Mouse (Mus musculus): ENCODE data around the gene Slc22a23. TPM values are rescaled to one million over a fixed set of nuclear protein-coding genes. Genes with fewer than 3 reads are reported as not detected.

The Slc22a23 gene
- polyA plus RNA-seq, 1 experiment from 2014 or later: 14.9 TPM

- H3K27me3 ChIP-seq (replicated peaks; ENCODE audit: control insufficient read depth, insufficient read depth, low read length): no peaks in the 10 kb centered on the region
- WGBS: 75% methylated on average over 4 of the region's 4 CpGs
- no peaks in the 10 kb centered on the region for H3K9me3 ChIP-seq (ENCODE audit: control insufficient read depth, low read length)
- ATAC-seq: no peak
- no peak overlapping the region for H3K27ac ChIP-seq (ENCODE audit: low read depth, low read length)
- no peaks in the 10 kb centered on the region for H3K36me3 ChIP-seq (ENCODE audit: control insufficient read depth, insufficient read depth, low read length)
- H3K4me2 ChIP-seq (ENCODE audit: low read length): no peak overlapping the region
- H3K9ac ChIP-seq (ENCODE audit: low read depth, low read length): no peak overlapping the region
- no peak overlapping the region for H3K4me3 ChIP-seq (ENCODE audit: low read length)
- peaks cover 21% of the 10 kb centered on the region for H3K4me1 ChIP-seq (ENCODE audit: control insufficient read depth, insufficient read depth, low read depth, low read length)
These were observed 1.8 kb upstream of the Slc22a23 start for GRCm38 (mm10) chr13:34346748-34347147.

GRCm38 (mm10) chr13:34346238-34346637, 1.3 kb upstream of the Slc22a23 start:
- no peak for ATAC-seq
- WGBS: 39% methylated on average over 7 of the region's 7 CpGs
- H3K9ac ChIP-seq (ENCODE audit: low read depth, low read length): no peak overlapping the region
- H3K4me2 ChIP-seq (ENCODE audit: low read length): peak overlapping the region; percentile 92
- no peaks in the 10 kb centered on the region for H3K9me3 ChIP-seq (ENCODE audit: control insufficient read depth, low read length)
- peaks cover 26% of the 10 kb centered on the region for H3K4me1 ChIP-seq (ENCODE audit: control insufficient read depth, insufficient read depth, low read depth, low read length)
- no peak overlapping the region for H3K27ac ChIP-seq (ENCODE audit: low read depth, low read length)
- H3K36me3 ChIP-seq (ENCODE audit: control insufficient read depth, insufficient read depth, low read length): no peaks in the 10 kb centered on the region
- H3K27me3 ChIP-seq (replicated peaks; ENCODE audit: control insufficient read depth, insufficient read depth, low read length): no peaks in the 10 kb centered on the region
- no peak overlapping the region; the same call in 1 of the 2 replicates for H3K4me3 ChIP-seq (ENCODE audit: low read length)

GRCm38 (mm10) chr13:34344376-34345127, 430 bp downstream of the Slc22a23 start:
- H3K9ac ChIP-seq (ENCODE audit: low read depth, low read length): peak overlapping the region; percentile 94
- peak overlapping the region; percentile 93 for H3K4me3 ChIP-seq (ENCODE audit: low read length)
- ATAC-seq: peak; percentile 62
- no peaks in the 10 kb centered on the region for H3K27me3 ChIP-seq (replicated peaks; ENCODE audit: control insufficient read depth, insufficient read depth, low read length)
- H3K4me2 ChIP-seq (ENCODE audit: low read length): peak overlapping the region; percentile 92
- H3K4me1 ChIP-seq (ENCODE audit: control insufficient read depth, insufficient read depth, low read depth, low read length): peaks cover 31% of the 10 kb centered on the region
- WGBS: under 1% methylated on average over 73 of the region's 101 CpGs
- H3K36me3 ChIP-seq (ENCODE audit: control insufficient read depth, insufficient read depth, low read length): no peaks in the 10 kb centered on the region
- H3K9me3 ChIP-seq (ENCODE audit: control insufficient read depth, low read length): no peaks in the 10 kb centered on the region
- peak overlapping the region; percentile 89 for H3K27ac ChIP-seq (ENCODE audit: low read depth, low read length)

GRCm38 (mm10) chr13:34343719-34344375, 1.1 kb downstream of the Slc22a23 start:
- peak overlapping the region; percentile 92 for H3K4me2 ChIP-seq (ENCODE audit: low read length)
- H3K36me3 ChIP-seq (ENCODE audit: control insufficient read depth, insufficient read depth, low read length): no peaks in the 10 kb centered on the region
- H3K4me3 ChIP-seq (ENCODE audit: low read length): peak overlapping the region; percentile 93
- H3K9me3 ChIP-seq (ENCODE audit: control insufficient read depth, low read length): no peaks in the 10 kb centered on the region
- H3K27ac ChIP-seq (ENCODE audit: low read depth, low read length): peak overlapping the region; percentile 89
- WGBS: under 1% methylated on average over 31 of the region's 31 CpGs
- peak; percentile 26 for ATAC-seq
- H3K9ac ChIP-seq (ENCODE audit: low read depth, low read length): peak overlapping the region; percentile 94
- H3K27me3 ChIP-seq (replicated peaks; ENCODE audit: control insufficient read depth, insufficient read depth, low read length): no peaks in the 10 kb centered on the region
- peaks cover 31% of the 10 kb centered on the region for H3K4me1 ChIP-seq (ENCODE audit: control insufficient read depth, insufficient read depth, low read depth, low read length)

- peak overlapping the region; percentile 93 for H3K4me3 ChIP-seq (ENCODE audit: low read length)
- ATAC-seq: no peak
- WGBS: 20% methylated on average over 6 of the region's 6 CpGs
- H3K4me2 ChIP-seq (ENCODE audit: low read length): peak overlapping the region; percentile 92
- H3K4me1 ChIP-seq (ENCODE audit: control insufficient read depth, insufficient read depth, low read depth, low read length): peaks cover 31% of the 10 kb centered on the region
- H3K9me3 ChIP-seq (ENCODE audit: control insufficient read depth, low read length): no peaks in the 10 kb centered on the region
- H3K27ac ChIP-seq (ENCODE audit: low read depth, low read length): no peak overlapping the region
- H3K9ac ChIP-seq (ENCODE audit: low read depth, low read length): peak overlapping the region; percentile 45
- no peaks in the 10 kb centered on the region for H3K36me3 ChIP-seq (ENCODE audit: control insufficient read depth, insufficient read depth, low read length)
- H3K27me3 ChIP-seq (replicated peaks; ENCODE audit: control insufficient read depth, insufficient read depth, low read length): no peaks in the 10 kb centered on the region
These were observed 2.6 kb downstream of the Slc22a23 start for GRCm38 (mm10) chr13:34342286-34342890.

- 96% methylated on average over 1 of the region's 1 CpGs for WGBS
- H3K4me2 ChIP-seq (ENCODE audit: low read length): no peak overlapping the region
- H3K27me3 ChIP-seq (replicated peaks; ENCODE audit: control insufficient read depth, insufficient read depth, low read length): no peaks in the 10 kb centered on the region
- no peak overlapping the region for H3K9ac ChIP-seq (ENCODE audit: low read depth, low read length)
- H3K36me3 ChIP-seq (ENCODE audit: control insufficient read depth, insufficient read depth, low read length): no peaks in the 10 kb centered on the region
- no peak overlapping the region for H3K27ac ChIP-seq (ENCODE audit: low read depth, low read length)
- no peaks in the 10 kb centered on the region for H3K9me3 ChIP-seq (ENCODE audit: control insufficient read depth, low read length)
- no peak overlapping the region for H3K4me3 ChIP-seq (ENCODE audit: low read length)
- H3K4me1 ChIP-seq (ENCODE audit: control insufficient read depth, insufficient read depth, low read depth, low read length): peaks cover 15% of the 10 kb centered on the region
- ATAC-seq: no peak
These were observed 8.1 kb downstream of the Slc22a23 start for GRCm38 (mm10) chr13:34336895-34337294.

GRCm38 (mm10) chr13:34334847-34335246, 10.1 kb downstream of the Slc22a23 start:
- no peak for ATAC-seq

GRCm38 (mm10) chr13:34332762-34333161, 12.2 kb downstream of the Slc22a23 start:
- 41% methylated on average over 7 of the region's 7 CpGs for WGBS
- Histone ChIP-seq H3K4me1 (ENCODE audit: control insufficient read depth, insufficient read depth, low read depth, low read length) (peaks cover 3% of the 10 kb centered on the region), H3K4me2 (ENCODE audit: low read length) (no peak overlapping the region), H3K27ac (ENCODE audit: low read depth, low read length) (no peak overlapping the region), H3K9ac (ENCODE audit: low read depth, low read length) (no peak overlapping the region), H3K4me3 (ENCODE audit: low read length) (no peak overlapping the region), H3K9me3 (ENCODE audit: control insufficient read depth, low read length) (no peaks in the 10 kb centered on the region), H3K36me3 (ENCODE audit: control insufficient read depth, insufficient read depth, low read length) (no peaks in the 10 kb centered on the region), H3K27me3 (replicated peaks; ENCODE audit: control insufficient read depth, insufficient read depth, low read length) (no peaks in the 10 kb centered on the region)
- 0 out of 2 replicates have a peak, but pooled peaks have one; percentile 28 for ATAC-seq

More at GRCm38 (mm10) chr13:34334847-34335246, 10.1 kb downstream of the Slc22a23 start:
- H3K4me1 ChIP-seq (ENCODE audit: control insufficient read depth, insufficient read depth, low read depth, low read length): peaks cover 3% of the 10 kb centered on the region
- H3K4me2 ChIP-seq (ENCODE audit: low read length): no peak overlapping the region
- no peaks in the 10 kb centered on the region for H3K9me3 ChIP-seq (ENCODE audit: control insufficient read depth, low read length)
- WGBS: 94% methylated on average over 2 of the region's 2 CpGs
- H3K9ac ChIP-seq (ENCODE audit: low read depth, low read length): no peak overlapping the region
- no peak overlapping the region for H3K27ac ChIP-seq (ENCODE audit: low read depth, low read length)
- H3K4me3 ChIP-seq (ENCODE audit: low read length): no peak overlapping the region
- no peaks in the 10 kb centered on the region for H3K36me3 ChIP-seq (ENCODE audit: control insufficient read depth, insufficient read depth, low read length)
- no peaks in the 10 kb centered on the region for H3K27me3 ChIP-seq (replicated peaks; ENCODE audit: control insufficient read depth, insufficient read depth, low read length)

All from hindbrain, embryonic 16.5 days (tissue).